Mouse (Mus musculus) intestine, postnatal 0 days (tissue): ENCODE measurements around the gene Tpst2. TPM values are rescaled to one million over a fixed set of nuclear protein-coding genes. Genes with fewer than 3 reads are reported as not detected.

Experiments
- ATAC-seq: fragments of 200-750 bp; cut with Nextera tagmentation; 2 replicates; pipeline ENCODE4 v1.8.0; 2017; ENCODE audit warnings: mild to moderate bottlenecking, moderate TSS enrichment, moderate library complexity
- H3K27ac ChIP-seq: fragments of 300-500 bp; sonication (generic); 2 replicates; pipeline ENCODE4 v1.5.1; 2014; ENCODE audit warnings: mild to moderate bottlenecking, low read depth, low read length, moderate library complexity
- H3K27me3 ChIP-seq: fragments of 300-500 bp; sonication (generic); replicated peaks from 2 replicates; pipeline ENCODE4 v1.6.1; 2014; ENCODE audit warnings: low read length, mixed read lengths; ENCODE audit not compliant: control insufficient read depth, insufficient read depth
- H3K36me3 ChIP-seq: fragments of 300-500 bp; sonication (generic); 2 replicates; pipeline ENCODE4 v1.6.1; 2014; ENCODE audit warnings: mild to moderate bottlenecking, moderate library complexity; ENCODE audit not compliant: control insufficient read depth, insufficient read depth
- H3K4me1 ChIP-seq: fragments of 300-500 bp; sonication (generic); replicated peaks from 2 replicates; pipeline ENCODE4 v1.6.1; 2014; ENCODE audit warnings: antibody characterized with exemption, low read length, mixed read lengths; ENCODE audit not compliant: control insufficient read depth, insufficient read depth
- H3K4me2 ChIP-seq: fragments of 300-500 bp; sonication (generic); replicated peaks from 2 replicates; pipeline ENCODE4 v1.6.1; 2014; ENCODE audit warnings: low read depth, mild to moderate bottlenecking, moderate library complexity
- H3K4me3 ChIP-seq: fragments of 300-500 bp; sonication (generic); 2 replicates; pipeline ENCODE4 v1.5.1; 2014; ENCODE audit warnings: low read depth, low read length
- H3K9ac ChIP-seq: fragments of 300-500 bp; sonication (generic); 2 replicates; pipeline ENCODE4 v1.6.1; 2014; ENCODE audit warnings: mild to moderate bottlenecking, low read depth, low read length
- H3K9me3 ChIP-seq: fragments of 300-500 bp; sonication (generic); 2 replicates; pipeline ENCODE4 v1.6.1; 2016; ENCODE audit warnings: mixed run types; ENCODE audit not compliant: control insufficient read depth
- CTCF ChIP-seq: sonication (generic); IDR thresholded peaks from 2 replicates; pipeline ENCODE4 v1.5.1; 2016; ENCODE audit warnings: low read depth, mild to moderate bottlenecking, control low read depth, antibody characterized with exemption, moderate library complexity
- WGBS: fragments of 180-500 bp; shearing (Covaris S2); extraction: QIAGEN DNeasy Blood & Tissue Kit; methylation state at CpG from one replicate; pipeline ENCODE4 v1.1.7; 2014; 5-methylcytosine and 5-hydroxymethylcytosine counted together
- polyA plus RNA-seq: library from polyadenylated mRNA; unstranded; fragments of >200 nt; fragmentation: Nextera tagmentation; extraction: Ambion mirVana; gene quantifications from 2 replicates; pipeline ENCODE4 v1.2.1, GENCODE M21; 2015

Tpst2 gene
- polyA plus RNA-seq, 1 experiment from 2014 or later: 45.3 TPM

DNA sequence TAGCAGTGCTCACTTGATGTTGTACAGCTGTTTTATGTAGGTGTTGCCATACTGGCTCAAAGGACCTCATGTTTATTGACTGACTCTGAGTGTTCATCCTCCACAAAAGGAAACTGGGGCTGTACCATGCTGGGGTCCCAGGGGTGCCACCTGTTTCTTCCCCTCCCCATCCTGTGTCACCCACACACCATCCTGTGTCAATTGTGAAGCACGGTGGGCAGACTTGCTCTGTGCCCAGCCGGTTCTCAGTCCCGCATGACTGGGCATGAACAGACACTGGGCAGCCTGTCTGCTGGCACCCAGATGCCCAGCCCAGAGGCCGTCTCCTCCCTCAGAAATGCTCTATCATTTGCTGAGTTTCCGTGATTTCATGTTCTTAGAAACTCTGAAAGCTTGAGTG is 15.4 kb downstream of the Tpst2 start:
- H3K9ac ChIP-seq: no peak overlapping the region
- no peaks in the 10 kb centered on the region for H3K9me3 ChIP-seq
- no peak for ATAC-seq
- no peak for TF ChIP-seq CTCF
- H3K4me2 ChIP-seq: no peak overlapping the region
- H3K4me3 ChIP-seq: no peak overlapping the region
- H3K27ac ChIP-seq: no peak overlapping the region
- H3K4me1 ChIP-seq: peaks cover 7% of the 10 kb centered on the region
- WGBS: 88% methylated on average over 5 of the region's 5 CpGs
- H3K36me3 ChIP-seq: no peaks in the 10 kb centered on the region
- no peaks in the 10 kb centered on the region for H3K27me3 ChIP-seq

DNA sequence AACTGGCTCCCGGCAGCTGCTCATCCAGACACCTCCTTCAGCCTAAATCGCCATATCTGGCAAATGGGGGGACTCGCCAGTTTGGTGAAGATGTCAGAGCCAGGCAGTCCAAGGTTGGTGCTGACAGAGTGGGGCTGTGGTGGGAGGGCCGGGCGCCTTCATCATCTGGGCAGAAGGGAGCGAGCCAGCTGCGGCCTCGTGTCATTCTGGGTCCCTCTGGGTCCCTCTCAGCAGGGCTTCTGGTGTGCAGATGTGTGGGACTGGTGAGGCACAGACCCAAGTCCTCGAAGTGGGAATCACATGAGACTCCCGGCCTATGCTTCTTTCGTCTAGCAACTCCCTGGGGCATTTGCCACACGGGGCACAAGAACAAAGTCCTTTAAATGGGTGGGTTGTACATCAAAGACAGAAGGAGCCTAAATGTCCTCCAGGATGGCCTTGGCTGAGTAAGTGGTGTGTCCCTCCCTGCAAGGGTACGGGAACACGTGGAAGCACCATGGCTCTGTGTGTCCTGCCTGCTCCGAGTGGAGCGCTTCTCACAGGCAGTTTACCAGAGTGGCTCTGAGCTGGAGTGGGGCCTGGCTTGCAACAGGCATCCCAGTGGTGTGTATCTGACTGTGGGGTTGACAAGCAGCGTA is 16.0 kb downstream of the Tpst2 start:
- Histone ChIP-seq H3K9ac (no peak overlapping the region), H3K4me3 (no peak overlapping the region), H3K9me3 (no peaks in the 10 kb centered on the region), H3K36me3 (no peaks in the 10 kb centered on the region), H3K27ac (no peak overlapping the region), H3K4me1 (peaks cover 9% of the 10 kb centered on the region), H3K27me3 (no peaks in the 10 kb centered on the region), H3K4me2 (no peak overlapping the region)
- TF ChIP-seq CTCF: no peak
- 84% methylated on average over 17 of the region's 17 CpGs for WGBS
- ATAC-seq: no peak

DNA sequence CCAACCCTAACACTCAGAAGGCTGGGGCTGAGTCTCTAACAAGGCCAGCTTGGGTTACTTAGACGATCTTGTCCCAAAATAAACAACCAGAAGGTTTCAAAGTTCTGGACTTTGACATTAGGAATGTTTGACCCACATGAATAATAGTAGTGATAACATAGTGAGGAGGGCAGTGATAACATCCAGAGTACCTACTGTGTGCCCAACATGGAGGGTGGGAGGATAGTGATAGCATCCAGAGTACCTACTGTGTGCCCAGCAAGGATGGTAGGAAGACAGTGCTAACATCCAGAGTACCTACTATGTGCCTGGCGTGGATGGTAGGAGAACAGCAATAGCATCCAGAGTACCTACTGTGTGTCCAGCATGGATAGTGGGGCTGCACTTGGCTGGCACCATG is 17.3 kb downstream of the Tpst2 start:
- Histone ChIP-seq H3K36me3 (no peaks in the 10 kb centered on the region), H3K4me2 (no peak overlapping the region), H3K27me3 (no peaks in the 10 kb centered on the region), H3K4me1 (peaks cover 6% of the 10 kb centered on the region), H3K27ac (no peak overlapping the region), H3K4me3 (no peak overlapping the region), H3K9ac (no peak overlapping the region), H3K9me3 (no peaks in the 10 kb centered on the region)
- no peak for ATAC-seq
- WGBS: 51% methylated on average over 2 of the region's 2 CpGs
- TF ChIP-seq CTCF: no peak

DNA sequence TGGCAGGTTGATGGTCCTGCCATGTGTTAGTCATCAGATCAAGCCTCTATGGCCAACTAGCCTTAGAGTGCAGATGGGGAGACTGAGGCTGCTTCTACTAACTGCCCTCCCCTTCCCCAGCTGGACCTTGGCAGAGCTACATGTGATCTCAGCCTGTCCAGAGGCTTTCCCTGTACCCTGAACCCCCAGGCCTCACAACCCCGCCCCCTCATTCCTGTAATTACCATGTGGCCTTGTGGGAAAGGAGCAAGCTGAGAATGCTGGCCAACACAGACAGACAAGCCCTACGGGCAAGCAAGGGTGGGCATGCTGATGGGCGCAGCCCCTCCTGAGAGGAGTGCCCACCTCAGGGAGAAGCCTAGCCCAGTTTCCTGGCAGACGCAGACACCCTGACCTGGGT is 18.2 kb downstream of the Tpst2 start:
- no peak for TF ChIP-seq CTCF
- Histone ChIP-seq H3K4me3 (no peak overlapping the region), H3K27me3 (no peaks in the 10 kb centered on the region), H3K27ac (no peak overlapping the region), H3K9ac (no peak overlapping the region), H3K36me3 (no peaks in the 10 kb centered on the region), H3K4me2 (no peak overlapping the region), H3K9me3 (no peaks in the 10 kb centered on the region), H3K4me1 (peaks cover 6% of the 10 kb centered on the region)
- 49% methylated on average over 4 of the region's 4 CpGs for WGBS
- ATAC-seq: no peak

DNA sequence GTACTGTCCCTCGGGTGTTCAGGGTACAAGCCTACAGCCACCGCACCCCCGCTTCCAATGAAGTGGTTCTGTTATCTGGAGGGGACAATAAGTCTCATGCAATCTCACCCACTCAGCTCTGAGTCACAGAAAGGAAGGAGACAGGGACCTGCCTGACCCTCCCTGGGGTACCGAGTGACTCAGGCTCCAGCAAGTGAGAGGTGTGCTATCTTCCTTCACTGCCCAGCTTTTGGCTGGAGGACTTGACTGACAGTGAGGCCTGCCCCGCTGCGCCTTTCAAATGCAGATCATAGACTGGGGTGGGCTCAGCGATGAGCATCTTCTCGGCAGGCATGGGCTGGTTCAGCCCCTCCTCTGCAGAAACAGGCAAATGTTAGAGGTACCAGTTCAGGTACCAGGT is 18.7 kb downstream of the Tpst2 start:
- no peak overlapping the region for H3K27ac ChIP-seq
- no peaks in the 10 kb centered on the region for H3K27me3 ChIP-seq
- no peak for TF ChIP-seq CTCF
- H3K4me1 ChIP-seq: peaks cover 6% of the 10 kb centered on the region
- H3K9me3 ChIP-seq: no peaks in the 10 kb centered on the region
- no peaks in the 10 kb centered on the region for H3K36me3 ChIP-seq
- H3K4me3 ChIP-seq: no peak overlapping the region
- H3K4me2 ChIP-seq: no peak overlapping the region
- 55% methylated on average over 8 of the region's 8 CpGs for WGBS
- no peak for ATAC-seq
- H3K9ac ChIP-seq: no peak overlapping the region

DNA sequence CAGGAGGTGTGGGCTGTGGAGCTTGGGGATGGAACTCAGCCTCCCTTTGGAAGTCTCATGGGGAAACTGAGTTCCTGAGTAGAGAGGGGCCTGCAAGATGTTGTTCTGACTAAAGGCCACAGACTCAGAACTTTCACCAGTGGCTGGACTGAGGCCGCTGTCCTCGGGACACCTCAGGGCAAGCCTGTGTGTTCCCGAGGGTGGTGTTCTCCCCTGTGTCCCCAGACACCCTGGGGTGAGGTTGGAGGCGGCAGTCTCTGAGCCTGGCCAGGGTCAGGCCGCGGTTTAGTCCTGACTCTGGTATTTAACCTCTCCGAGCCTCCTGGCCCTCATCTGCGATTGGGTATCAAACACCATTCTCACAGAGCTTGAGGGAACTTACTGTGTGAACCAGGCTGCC is 19.1 kb downstream of the Tpst2 start:
- no peak overlapping the region for H3K27ac ChIP-seq
- 66% methylated on average over 8 of the region's 8 CpGs for WGBS

More for the DNA sequence above, 19.1 kb downstream of the Tpst2 start:
- no peak overlapping the region for H3K4me2 ChIP-seq
- no peak for TF ChIP-seq CTCF
- H3K36me3 ChIP-seq: no peaks in the 10 kb centered on the region
- H3K4me3 ChIP-seq: no peak overlapping the region
- H3K9ac ChIP-seq: no peak overlapping the region
- H3K9me3 ChIP-seq: no peaks in the 10 kb centered on the region
- peaks cover 6% of the 10 kb centered on the region for H3K4me1 ChIP-seq
- ATAC-seq: no peak
- H3K27me3 ChIP-seq: no peaks in the 10 kb centered on the region
